Mouse (Mus musculus): ENCODE data around the gene Nacc1. TPM values are rescaled to one million over a fixed set of nuclear protein-coding genes. Genes with fewer than 3 reads are reported as not detected.

Nacc1 gene
- total and polyA plus RNA-seq, 3 experiments = 42.5 to 106 TPM; not detected in 1

- peaks cover 4 to 12% of the 10 kb centered on the region in 2 experiments; a peak in 3 of 4 replicates for H3K36me3 ChIP-seq (ENCODE audit: control insufficient read depth in 1 of 2, insufficient read depth in 2 of 2, low read length in 2 of 2)
- no peak for DNase-seq (ENCODE audit: low read depth, low spot score)
- no peak overlapping the region for H3K27ac ChIP-seq (ENCODE audit: control insufficient read depth, low read depth, low read length)
- no peaks in the 10 kb centered on the region for H3K9me3 ChIP-seq (replicated peaks; ENCODE audit: insufficient read depth, low read length)
- H3K4me3 ChIP-seq (ENCODE audit: control insufficient read depth in 1 of 2, insufficient read depth in 1 of 2, low read depth in 2 of 2, low read length in 2 of 2) = no peak overlapping the region
- H3K27me3 ChIP-seq (ENCODE audit: control insufficient read depth in 1 of 2, insufficient read depth in 2 of 2, low read length in 2 of 2) = no peaks in the 10 kb centered on the region
- TF ChIP-seq USF1 (IDR thresholded peaks at IDR 0.05; ENCODE audit: low read depth, low read length) = no peak
- TF ChIP-seq NRF1 (IDR thresholded peaks at IDR 0.05; ENCODE audit: insufficient read depth, low read depth, low read length, poor library complexity, severe bottlenecking) = no peak
- TF ChIP-seq E2F4 (IDR thresholded peaks at IDR 0.05; ENCODE audit: borderline replicate concordance, low read depth, low read length) = no peak
- TF ChIP-seq TCF12 (IDR thresholded peaks at IDR 0.05; ENCODE audit: low read depth, low read length) = no peak
- no peak for TF ChIP-seq NELFE (IDR thresholded peaks at IDR 0.05; ENCODE audit: low read depth, low read length)
- no peak for TF ChIP-seq MYC (IDR thresholded peaks at IDR 0.05; ENCODE audit: low read depth, low read length)
- no peak for TF ChIP-seq SIN3A (IDR thresholded peaks at IDR 0.05; ENCODE audit: low read length)
- no peak for TF ChIP-seq RCOR1 (IDR thresholded peaks at IDR 0.05; ENCODE audit: low read depth, low read length)
- TF ChIP-seq POLR2A (IDR thresholded peaks at IDR 0.05; ENCODE audit: control insufficient read depth in 1 of 2, insufficient read depth in 1 of 2, low read depth in 1 of 2, low read length in 2 of 2, poor library complexity in 1 of 2) = no peak
- TF ChIP-seq HCFC1 (IDR thresholded peaks at IDR 0.05; ENCODE audit: low read depth, low read length) = no peak
- TF ChIP-seq GATA1 (IDR thresholded peaks at IDR 0.05; ENCODE audit: low read depth, low read length) = no peak
- TF ChIP-seq ZC3H11A (IDR thresholded peaks at IDR 0.05; ENCODE audit: low read depth, low read length) = no peak
- TF ChIP-seq MEF2A (IDR thresholded peaks at IDR 0.05; ENCODE audit: extremely low read depth, insufficient replicate concordance, low read depth, low read length, poor library complexity, severe bottlenecking) = no peak
- TF ChIP-seq CHD1 (IDR thresholded peaks at IDR 0.05; ENCODE audit: low read depth, low read length) = no peak
- H3K4me1 ChIP-seq (ENCODE audit: control insufficient read depth in 1 of 2, insufficient read depth in 2 of 2, low read length in 2 of 2) = peaks cover 5 to 15% of the 10 kb centered on the region in 2 experiments
- peaks cover 2% of the 10 kb centered on the region; the same call in 1 of the 2 replicates for H3K79me2 ChIP-seq (ENCODE audit: control insufficient read depth, insufficient read depth, low read length, poor library complexity)
- no peak overlapping the region for H3K9ac ChIP-seq (ENCODE audit: control insufficient read depth, low read depth, low read length, poor library complexity, severe bottlenecking)
These were observed 30.8 kb upstream of the Nacc1 start for GRCm38 (mm10) chr8:84718476-84718875.

- Histone ChIP-seq H3K9ac (ENCODE audit: control insufficient read depth, low read depth, low read length, poor library complexity, severe bottlenecking) (no peak overlapping the region), H3K79me2 (ENCODE audit: control insufficient read depth, insufficient read depth, low read length, poor library complexity) (no peaks in the 10 kb centered on the region), H3K27me3 (ENCODE audit: control insufficient read depth in 1 of 2, insufficient read depth in 2 of 2, low read length in 2 of 2) (no peaks in the 10 kb centered on the region), H3K36me3 (ENCODE audit: control insufficient read depth in 1 of 2, insufficient read depth in 2 of 2, low read length in 2 of 2) (peaks cover under 1 to 1% of the 10 kb centered on the region in 2 experiments; a peak in 2 of 4 replicates), H3K9me3 (replicated peaks; ENCODE audit: insufficient read depth, low read length) (no peaks in the 10 kb centered on the region), H3K4me3 (ENCODE audit: control insufficient read depth in 1 of 2, insufficient read depth in 1 of 2, low read depth in 2 of 2, low read length in 2 of 2) (no peak overlapping the region), H3K4me1 (ENCODE audit: control insufficient read depth in 1 of 2, insufficient read depth in 2 of 2, low read length in 2 of 2) (peaks cover 0 to under 1% of the 10 kb centered on the region in 2 experiments; a peak in 1 of 4 replicates), H3K27ac (ENCODE audit: control insufficient read depth, low read depth, low read length) (no peak overlapping the region)
- no peak for DNase-seq (ENCODE audit: low read depth, low spot score)
- TF ChIP-seq TAL1 (IDR thresholded peaks at IDR 0.05; ENCODE audit: low read length) (no peak), MXI1 (IDR thresholded peaks at IDR 0.05; ENCODE audit: low read depth, low read length) (no peak), UBTF (IDR thresholded peaks at IDR 0.05; ENCODE audit: borderline replicate concordance, insufficient read depth, low read depth, low read length) (no peak), ZC3H11A (IDR thresholded peaks at IDR 0.05; ENCODE audit: low read depth, low read length) (no peak), MYC (IDR thresholded peaks at IDR 0.05; ENCODE audit: low read depth, low read length) (no peak), BHLHE40 (IDR thresholded peaks at IDR 0.05; ENCODE audit: borderline replicate concordance, low read depth, low read length) (no peak)
These were observed 29.1 kb upstream of the Nacc1 start for GRCm38 (mm10) chr8:84716790-84717189.
